10 mouse cellular contexts compared by ENCODE assay signal in the genomic region with DNA sequence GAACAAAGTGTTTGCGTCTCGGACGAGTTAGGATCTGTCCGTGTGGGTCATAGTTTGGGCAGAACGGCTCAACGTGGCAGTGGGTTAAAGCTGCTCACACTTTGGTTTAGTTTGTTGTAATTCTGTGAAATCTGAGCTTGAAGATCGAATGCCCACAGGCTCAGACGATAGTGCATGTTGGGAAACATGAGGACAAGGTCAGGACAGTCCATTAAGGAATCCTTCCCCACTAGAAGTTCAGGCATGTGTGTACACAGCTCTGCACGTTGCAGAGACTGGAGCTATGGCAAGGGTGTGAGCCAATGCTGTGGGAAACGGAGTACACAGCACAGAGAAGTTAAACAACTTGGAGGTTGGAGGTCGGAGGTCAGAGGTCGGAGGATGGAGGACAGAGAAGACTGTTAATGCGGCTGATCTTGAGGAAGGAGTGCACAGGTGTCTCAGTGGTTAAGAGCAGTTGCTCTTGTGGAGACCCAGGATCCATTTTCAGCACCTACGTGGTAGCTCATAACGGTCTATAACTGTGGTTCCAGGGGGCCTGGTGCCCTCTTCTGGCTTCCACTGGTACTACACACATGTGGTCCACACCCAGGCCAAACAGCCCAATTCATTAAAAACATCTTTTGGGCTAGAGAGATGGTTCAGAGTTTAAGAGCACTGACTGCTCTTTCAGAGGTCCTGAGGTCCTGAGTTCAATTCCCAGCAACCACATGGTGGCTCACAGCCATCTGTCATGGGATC. TPM values are rescaled to one million over a fixed set of nuclear protein-coding genes. Genes with fewer than 3 reads are reported as not detected.
DNase-seq lines count a peak whose midpoint lies in the region; ATAC-seq and TF ChIP-seq lines count a peak whose summit lies in the region.
"Had no signal": no experiment of that assay in that cellular context is flagged by ENCODE, and none has a peak within 500 bp of the region (broad histone marks: within the 10 kb centered on the region; RNA-seq: fewer than 3 reads in every experiment).

No protein-coding gene starts in this region.

- H3K27ac ChIP-seq in hindbrain, postnatal 0 days, result no peak overlapping the region
- no peak overlapping the region for H3K27ac ChIP-seq in hindbrain, embryonic 11.5 days (ENCODE audit: low read depth, low read length)
- H3K27ac ChIP-seq in testis, adult 2 months (ENCODE audit: control insufficient read depth, insufficient read depth, low read depth, low read length), result peak overlapping the region; percentile 81
- H3K27ac ChIP-seq in cortical plate, adult 2 months (ENCODE audit: insufficient read depth, low read length), result no peak overlapping the region
- H3K27ac ChIP-seq in stomach, embryonic 14.5 days (ENCODE audit: low read length), result peak overlapping the region; percentile 52; the same call in 1 of the 2 replicates
- H3K27ac ChIP-seq: midbrain, embryonic 13.5 days had no signal

- no peaks in the 10 kb centered on the region for H3K36me3 ChIP-seq in hindbrain, postnatal 0 days (ENCODE audit: insufficient read depth, low read length)
- no peaks in the 10 kb centered on the region for H3K36me3 ChIP-seq in hindbrain, embryonic 11.5 days (ENCODE audit: control insufficient read depth, insufficient read depth, low read length)
- no peaks in the 10 kb centered on the region for H3K36me3 ChIP-seq in testis, adult 2 months (ENCODE audit: control insufficient read depth, insufficient read depth, low read length)
- H3K36me3 ChIP-seq in stomach, embryonic 14.5 days (ENCODE audit: control insufficient read depth, insufficient read depth, low read length), result no peaks in the 10 kb centered on the region
- H3K36me3 ChIP-seq: limb, embryonic 13.5 days; midbrain, embryonic 13.5 days had no signal

- no peak overlapping the region for H3K4me3 ChIP-seq in hindbrain, postnatal 0 days (ENCODE audit: low read length)
- no peak overlapping the region for H3K4me3 ChIP-seq in hindbrain, embryonic 11.5 days (ENCODE audit: low read depth, low read length)
- 0 out of 2 replicates have a peak overlapping the region, but pooled peaks have one; percentile 9 for H3K4me3 ChIP-seq in testis, adult 2 months (ENCODE audit: control insufficient read depth, low read depth, low read length)
- no peak overlapping the region for H3K4me3 ChIP-seq in cortical plate, adult 2 months (ENCODE audit: insufficient read depth, low read length)
- no peak overlapping the region for H3K4me3 ChIP-seq in stomach, embryonic 14.5 days (ENCODE audit: low read depth, low read length)
- H3K4me3 ChIP-seq: limb, embryonic 13.5 days; midbrain, embryonic 13.5 days had no signal

- TF ChIP-seq POLR2A in testis, adult 2 months (IDR thresholded peaks at IDR 0.05; ENCODE audit: control insufficient read depth, low read depth, low read length), result no peak
- no peak for TF ChIP-seq POLR2A in cortical plate, adult 2 months (IDR thresholded peaks at IDR 0.05; ENCODE audit: extremely low read depth, insufficient read depth, low read length)

- no peaks in the 10 kb centered on the region for H3K27me3 ChIP-seq in hindbrain, postnatal 0 days (ENCODE audit: insufficient read depth, low read length)
- no peaks in the 10 kb centered on the region for H3K27me3 ChIP-seq in hindbrain, embryonic 11.5 days (ENCODE audit: control insufficient read depth, insufficient read depth, low read length)
- H3K27me3 ChIP-seq in testis, adult 2 months (ENCODE audit: control insufficient read depth, insufficient read depth, low read length), result no peaks in the 10 kb centered on the region
- H3K27me3 ChIP-seq in stomach, embryonic 14.5 days (ENCODE audit: control insufficient read depth, insufficient read depth, low read length), result no peaks in the 10 kb centered on the region
- H3K27me3 ChIP-seq: limb, embryonic 13.5 days; midbrain, embryonic 13.5 days had no signal

- no peak for ATAC-seq in hindbrain, postnatal 0 days
- no peak for ATAC-seq in hindbrain, embryonic 11.5 days (ENCODE audit: low FRiP score)
- ATAC-seq in stomach, embryonic 14.5 days (ENCODE audit: insufficient number of reproducible peaks, insufficient read depth, low FRiP score, low read depth), result no peak
- ATAC-seq: midbrain, embryonic 13.5 days had no signal

- no peak overlapping the region for H3K4me2 ChIP-seq in hindbrain, postnatal 0 days (ENCODE audit: low read depth, low read length)
- no peak overlapping the region for H3K4me2 ChIP-seq in hindbrain, embryonic 11.5 days (replicated peaks; ENCODE audit: low read depth, low read length)
- H3K4me2 ChIP-seq in stomach, embryonic 14.5 days (replicated peaks; ENCODE audit: low read depth, low read length), result no peak overlapping the region
- H3K4me2 ChIP-seq: midbrain, embryonic 13.5 days had no signal

- WGBS in hindbrain, postnatal 0 days, result 83% methylated on average over 15 of the region's 15 CpGs
- WGBS in hindbrain, embryonic 11.5 days, result 85% methylated on average over 15 of the region's 15 CpGs
- 68% methylated on average over 15 of the region's 15 CpGs for WGBS in stomach, embryonic 14.5 days

- no peaks in the 10 kb centered on the region for H3K9me3 ChIP-seq in hindbrain, postnatal 0 days (ENCODE audit: low read length)
- H3K9me3 ChIP-seq in hindbrain, embryonic 11.5 days (ENCODE audit: control insufficient read depth, low read length), result no peaks in the 10 kb centered on the region
- H3K9me3 ChIP-seq in stomach, embryonic 14.5 days (ENCODE audit: control insufficient read depth, low read depth, low read length), result no peaks in the 10 kb centered on the region
- H3K9me3 ChIP-seq: limb, embryonic 13.5 days; midbrain, embryonic 13.5 days had no signal

- H3K9ac ChIP-seq in hindbrain, postnatal 0 days (replicated peaks; ENCODE audit: low read length), result no peak overlapping the region
- no peak overlapping the region for H3K9ac ChIP-seq in hindbrain, embryonic 11.5 days (ENCODE audit: low read depth, low read length)
- no peak overlapping the region for H3K9ac ChIP-seq in stomach, embryonic 14.5 days (replicated peaks; ENCODE audit: low read depth, low read length)
- H3K9ac ChIP-seq: limb, embryonic 13.5 days; midbrain, embryonic 13.5 days had no signal

- H3K4me1 ChIP-seq in hindbrain, postnatal 0 days (ENCODE audit: insufficient read depth, low read length), result peaks cover 5% of the 10 kb centered on the region; the same call in 1 of the 2 replicates
- H3K4me1 ChIP-seq in hindbrain, embryonic 11.5 days (replicated peaks; ENCODE audit: control insufficient read depth, insufficient read depth, low read length), result no peaks in the 10 kb centered on the region; the same call in 1 of the 2 replicates
- H3K4me1 ChIP-seq in testis, adult 2 months (ENCODE audit: control insufficient read depth, insufficient read depth, low read length), result peaks cover 15% of the 10 kb centered on the region
- peaks cover 5% of the 10 kb centered on the region; the same call in 1 of the 2 replicates for H3K4me1 ChIP-seq in cortical plate, adult 2 months (ENCODE audit: control insufficient read depth, insufficient read depth, low read length)
- peaks cover 20% of the 10 kb centered on the region; the same call in 1 of the 2 replicates for H3K4me1 ChIP-seq in stomach, embryonic 14.5 days (ENCODE audit: control insufficient read depth, insufficient read depth, low read length)

- no peak for DNase-seq in hindbrain, postnatal 0 days (ENCODE audit: low spot score)
- DNase-seq in hindbrain, embryonic 11.5 days (ENCODE audit: low spot score), result no peak
- DNase-seq in testis, postnatal 10 days (ENCODE audit: low spot score), result no peak
- DNase-seq in left cerebral cortex, adult 18-20 months (ENCODE audit: low spot score in 2 of 2), result no peak
- DNase-seq in frontal cortex, adult 2 months (ENCODE audit: extremely low spot score in 1 of 2, low spot score in 1 of 2), result no peak

- peak; percentile 48 for TF ChIP-seq CTCF in hindbrain, postnatal 0 days (IDR thresholded peaks at IDR 0.05; ENCODE audit: low read depth)
- peak; percentile 61; the same call in 1 of the 2 replicates for TF ChIP-seq CTCF in testis, adult 2 months (IDR thresholded peaks at IDR 0.05; ENCODE audit: control insufficient read depth, insufficient read depth, insufficient replicate concordance, low read depth, low read length)
- TF ChIP-seq CTCF in cortical plate, adult 2 months (IDR thresholded peaks at IDR 0.05; ENCODE audit: extremely low read depth, insufficient read depth, low read length), result 0 out of 2 replicates have a peak, but pooled peaks have one; percentile 16

RNA-seq across cellular contexts. Expression of gene Tns4, which starts 21.4 kb away (rescaled TPM):
- 1.3 TPM in 1 of 2 replicates, not detected in the other for total RNA-seq in hindbrain, postnatal 0 days (2014; rRNA removed)
- polyA plus RNA-seq in hindbrain, postnatal 0 days (2015; fragmentation: Nextera tagmentation; extraction: Ambion mirVana), result 0.08 TPM in 1 of 2 replicates, not detected in the other
- polyA plus RNA-seq in hindbrain, embryonic 11.5 days (2014; fragmentation: Nextera tagmentation; extraction: Ambion mirVana), result 0.50 and 1.1 TPM in 2 replicates
- polyA plus RNA-seq in testis, adult 2 months (2012; rRNA removed), result 2.0 and 3.3 TPM in 2 replicates
- polyA plus RNA-seq in cortical plate, adult 2 months (2012; rRNA removed), result 0.17 and 0.25 TPM in 2 replicates
- polyA plus RNA-seq in stomach, embryonic 14.5 days (2014; fragmentation: Nextera tagmentation; extraction: Ambion mirVana), result 2.4 and 2.5 TPM in 2 replicates
- total RNA-seq in left cerebral cortex, adult 18-20 months (2021), result under 1 TPM; 0.14 to 0.16 TPM
- 0.19 and 0.34 TPM in 2 replicates for polyA plus RNA-seq in frontal cortex, adult 2 months (2012; rRNA removed)

RNA-seq across cellular contexts. Expression of gene Ccr7, which starts 44.3 kb away (rescaled TPM):
- total RNA-seq in hindbrain, postnatal 0 days (2014; rRNA removed), result 0.40 TPM in 1 of 2 replicates, not detected in the other
- polyA plus RNA-seq in hindbrain, postnatal 0 days (2015; fragmentation: Nextera tagmentation; extraction: Ambion mirVana), result not detected in 2 replicates
- 0.17 and 0.31 TPM in 2 replicates for polyA plus RNA-seq in hindbrain, embryonic 11.5 days (2014; fragmentation: Nextera tagmentation; extraction: Ambion mirVana)
- polyA plus RNA-seq in testis, adult 2 months (2012; rRNA removed), result 0.76 and 2.0 TPM in 2 replicates
- 0.15 and 0.19 TPM in 2 replicates for polyA plus RNA-seq in cortical plate, adult 2 months (2012; rRNA removed)
- 0.46 and 0.52 TPM in 2 replicates for polyA plus RNA-seq in stomach, embryonic 14.5 days (2014; fragmentation: Nextera tagmentation; extraction: Ambion mirVana)
- total RNA-seq in left cerebral cortex, adult 18-20 months (2021), result under 1 TPM in 1 of 2 experiments, not detected in 1; 0.49 TPM
- polyA plus RNA-seq in frontal cortex, adult 2 months (2012; rRNA removed), result 0.14 and 0.19 TPM in 2 replicates
- polyA plus RNA-seq: midbrain, embryonic 13.5 days had no signal

Comparison
In these comparisons a context has a peak if more than half of its experiments do, and no peak if none do; other contexts are left out.
1. H3K27ac ChIP-seq: peak in testis, adult 2 months (single experiment) and stomach, embryonic 14.5 days (single experiment); none in hindbrain, postnatal 0 days (single experiment), hindbrain, embryonic 11.5 days (single experiment) and cortical plate, adult 2 months (single experiment).
2. Peak in every context shown above with its lines, with median percentiles within 50 percentile points of each other: CTCF ChIP-seq.